In the genomic region with DNA sequence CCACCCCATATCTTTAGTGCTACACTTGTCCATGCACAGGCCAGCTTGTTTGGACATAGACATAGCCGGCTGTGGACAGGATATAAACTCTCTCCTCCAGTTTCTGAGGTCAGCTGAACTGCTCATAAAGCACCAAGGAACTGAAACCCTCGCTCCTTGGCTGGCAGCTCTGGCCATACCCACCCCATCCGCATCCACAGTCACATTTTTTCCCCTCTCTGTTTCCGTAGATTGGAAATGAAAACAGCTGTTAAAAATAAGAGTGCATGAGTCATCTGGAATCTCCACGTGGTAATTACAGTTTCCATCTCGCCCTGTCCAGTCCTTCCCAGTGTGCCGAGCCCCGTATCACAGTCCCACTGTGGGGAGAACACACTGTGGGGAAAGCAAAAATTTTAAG, we compare ENCODE assay signal across 7 mouse cellular contexts.
A peak's percentile ranks its signal among the peaks of the same experiment; 100 is the strongest.
DNase-seq lines count a peak whose midpoint lies in the region; ATAC-seq and TF ChIP-seq lines count a peak whose summit lies in the region.

No protein-coding gene starts in this region.

- 7% methylated on average over 8 of the region's 8 CpGs for WGBS in limb, embryonic 13.5 days

- no peak overlapping the region for H3K4me3 ChIP-seq in testis, adult 2 months (ENCODE audit: control insufficient read depth, low read depth, low read length)
- no peak overlapping the region for H3K4me3 ChIP-seq in limb, embryonic 13.5 days

- peak overlapping the region; percentile 78 for H3K27ac ChIP-seq in testis, adult 2 months (ENCODE audit: control insufficient read depth, insufficient read depth, low read depth, low read length)
- peak overlapping the region; percentile 78; the same call in 1 of the 2 replicates for H3K27ac ChIP-seq in limb, embryonic 13.5 days

- no peaks in the 10 kb centered on the region for H3K9me3 ChIP-seq in limb, embryonic 13.5 days

- no peaks in the 10 kb centered on the region for H3K27me3 ChIP-seq in testis, adult 2 months (ENCODE audit: control insufficient read depth, insufficient read depth, low read length)
- no peaks in the 10 kb centered on the region for H3K27me3 ChIP-seq in limb, embryonic 13.5 days

- TF ChIP-seq POLR2A in testis, adult 2 months (IDR thresholded peaks at IDR 0.05; ENCODE audit: control insufficient read depth, low read depth, low read length): no peak

- H3K4me2 ChIP-seq in limb, embryonic 13.5 days (replicated peaks): peak overlapping the region; percentile 35

- no peaks in the 10 kb centered on the region for H3K36me3 ChIP-seq in testis, adult 2 months (ENCODE audit: control insufficient read depth, insufficient read depth, low read length)
- H3K36me3 ChIP-seq in limb, embryonic 13.5 days: no peaks in the 10 kb centered on the region

- no peak for TF ChIP-seq CTCF in testis, adult 2 months (IDR thresholded peaks at IDR 0.05; ENCODE audit: control insufficient read depth, insufficient read depth, insufficient replicate concordance, low read depth, low read length)

- H3K9ac ChIP-seq in limb, embryonic 13.5 days: no peak overlapping the region

- ATAC-seq in limb, embryonic 13.5 days (ENCODE audit: low FRiP score, low read depth): peak; percentile 12; the same call in 1 of the 2 replicates
- ATAC-seq in cerebellum, adult (ENCODE audit: insufficient number of reproducible peaks, low FRiP score, low TSS enrichment): no peak
- no peak for ATAC-seq in activated CD4-positive, CD25-positive, alpha-beta regulatory T cell, adult 4 months

- peaks cover 2% of the 10 kb centered on the region; the same call in 1 of the 2 replicates for H3K4me1 ChIP-seq in testis, adult 2 months (ENCODE audit: control insufficient read depth, insufficient read depth, low read length)
- H3K4me1 ChIP-seq in limb, embryonic 13.5 days: peaks cover 47% of the 10 kb centered on the region

- DNase-seq in testis, postnatal 14 days (ENCODE audit: low spot score): no peak
- DNase-seq in gastrocnemius, postnatal 25 days: peak; percentile 67
- no peak for DNase-seq in right cerebral cortex, postnatal 14 days
